Mouse (Mus musculus) heart, postnatal 0 days (tissue): ENCODE results near the gene D130043K22Rik.

Experiments
- CTCF ChIP-seq: IDR thresholded peaks from 2 replicates; pipeline ENCODE4 v1.5.1; 2016; ENCODE audit warnings: antibody characterized with exemption, control low read depth, low read depth
- EP300 ChIP-seq: IDR thresholded peaks from 2 replicates; pipeline ENCODE4 v1.6.1; 2016; ENCODE audit warnings: antibody characterized with exemption, low read depth

DNA sequence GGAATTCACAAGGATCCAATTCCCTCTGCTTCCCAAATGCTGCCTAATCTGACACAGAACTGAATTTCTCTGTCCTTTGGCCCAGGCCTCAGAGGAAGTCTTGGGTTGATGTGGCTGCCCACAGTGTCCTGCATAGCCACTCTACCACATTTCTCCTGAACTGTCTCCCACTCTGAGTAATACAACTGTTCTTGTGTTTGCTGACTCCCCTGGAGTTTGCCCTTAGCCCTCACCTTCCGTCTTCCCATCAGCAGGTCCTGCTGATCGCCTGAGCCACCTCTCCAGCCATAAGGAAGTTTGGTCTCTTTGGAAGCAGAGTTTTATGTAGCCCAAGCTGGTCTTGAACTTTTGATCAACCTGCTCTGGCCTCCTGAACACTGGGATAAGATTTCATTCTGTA, 7.1 kb downstream of the D130043K22Rik start:
- TF ChIP-seq CTCF (no peak), EP300 (no peak)
